Mouse (Mus musculus) liver, postnatal 0 days (tissue): ENCODE measurements around the gene Rad9b.

Source experiments
- CTCF ChIP-seq: sonication (generic); IDR thresholded peaks from 2 replicates; pipeline ENCODE4 v1.5.1; 2016; ENCODE audit warnings: antibody characterized with exemption, low read depth
- EP300 ChIP-seq: IDR thresholded peaks from 2 replicates; pipeline ENCODE4 v1.6.1; 2016; ENCODE audit warnings: antibody characterized with exemption, low read depth, mild to moderate bottlenecking

DNA sequence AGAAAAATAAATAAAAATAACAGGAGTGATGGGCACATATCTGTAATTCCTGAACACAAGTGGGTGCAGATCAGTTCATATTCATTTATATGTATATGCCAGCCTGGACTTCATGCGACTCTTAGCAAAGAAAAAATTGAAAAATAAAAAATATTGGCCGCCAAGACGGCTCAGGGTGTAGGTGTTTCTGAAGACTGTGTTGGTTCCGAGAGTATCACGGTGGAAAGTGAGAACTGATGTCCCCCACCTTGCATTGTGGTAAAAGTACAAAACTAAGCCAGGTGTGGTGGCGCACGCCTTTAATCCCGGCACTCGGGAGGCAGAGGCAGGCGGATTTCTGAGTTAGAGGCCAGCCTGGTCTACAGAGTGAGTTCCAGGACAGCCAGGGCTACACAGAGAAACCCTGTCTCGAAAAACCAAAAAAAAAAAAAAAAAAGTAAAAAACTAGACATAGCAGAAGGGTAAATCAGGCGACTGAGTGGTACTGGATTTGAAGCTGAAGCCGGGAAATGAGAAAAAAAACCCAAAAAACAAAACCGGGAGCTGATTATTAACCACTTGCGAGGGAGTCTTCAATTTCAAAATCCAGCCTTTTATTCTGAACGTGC is 37.2 kb upstream of the Rad9b start:
- no peak for TF ChIP-seq CTCF
- TF ChIP-seq EP300 = no peak
